Mouse (Mus musculus) bone marrow macrophage, adult 2 months (primary cell): ENCODE results near the gene Pms1.

Experiments
- CTCF ChIP-seq: IDR thresholded peaks from 2 replicates; pipeline ENCODE4 v1.5.1; 2012; ENCODE audit warnings: low read depth, mild to moderate bottlenecking, low read length, moderate library complexity
- POLR2A ChIP-seq: IDR thresholded peaks from 2 replicates; pipeline ENCODE4 v1.6.1; 2012; ENCODE audit warnings: mild to moderate bottlenecking, low read depth, low read length, borderline replicate concordance

DNA sequence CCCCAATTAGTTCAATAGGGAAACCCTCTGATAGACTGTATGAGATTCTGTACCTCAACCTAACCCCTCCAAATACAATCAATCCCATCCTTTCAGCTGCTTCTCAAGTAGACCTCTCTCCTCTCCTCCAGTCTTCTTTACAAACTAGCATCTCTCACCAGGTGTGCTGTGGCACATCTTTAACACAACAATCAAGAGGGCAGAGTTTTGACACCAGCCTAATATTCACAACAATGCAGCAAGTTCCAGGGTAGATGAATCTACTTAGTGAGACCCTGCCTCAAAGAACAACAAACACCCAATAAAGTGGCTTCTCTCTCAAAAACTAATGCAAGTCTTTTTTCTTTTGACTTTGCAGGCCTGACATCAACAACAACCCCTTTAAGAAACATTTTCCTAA lies 86.7 kb downstream of the Pms1 start:
- TF ChIP-seq CTCF (no peak), POLR2A (no peak)
